Mouse (Mus musculus) liver, adult (tissue): ENCODE data around the gene Tgif1.

Source experiments
- GATA4 ChIP-seq: IDR thresholded peaks from 2 replicates; pipeline ENCODE4 v1.6.1; 2014; ENCODE audit warnings: mild to moderate bottlenecking, low read length; ENCODE audit not compliant: insufficient replicate concordance

The Tgif1 gene

GRCm38 (mm10) chr17:70802022-70802421, 51.3 kb downstream of the Tgif1 start:
- no peak for TF ChIP-seq GATA4

GRCm38 (mm10) chr17:70799266-70799665, 54.1 kb downstream of the Tgif1 start:
- no peak for TF ChIP-seq GATA4

GRCm38 (mm10) chr17:70797773-70798045, 55.6 kb downstream of the Tgif1 start:
- TF ChIP-seq GATA4: no peak

GRCm38 (mm10) chr17:70796940-70797772, 56.2 kb downstream of the Tgif1 start:
- no peak for TF ChIP-seq GATA4

GRCm38 (mm10) chr17:70795196-70795595, 58.1 kb downstream of the Tgif1 start:
- TF ChIP-seq GATA4: no peak

GRCm38 (mm10) chr17:70794722-70795121, 58.6 kb downstream of the Tgif1 start:
- TF ChIP-seq GATA4: no peak

- TF ChIP-seq GATA4: no peak
Observed at GRCm38 (mm10) chr17:70794291-70794690, 59.1 kb downstream of the Tgif1 start.
